In the genomic region with DNA sequence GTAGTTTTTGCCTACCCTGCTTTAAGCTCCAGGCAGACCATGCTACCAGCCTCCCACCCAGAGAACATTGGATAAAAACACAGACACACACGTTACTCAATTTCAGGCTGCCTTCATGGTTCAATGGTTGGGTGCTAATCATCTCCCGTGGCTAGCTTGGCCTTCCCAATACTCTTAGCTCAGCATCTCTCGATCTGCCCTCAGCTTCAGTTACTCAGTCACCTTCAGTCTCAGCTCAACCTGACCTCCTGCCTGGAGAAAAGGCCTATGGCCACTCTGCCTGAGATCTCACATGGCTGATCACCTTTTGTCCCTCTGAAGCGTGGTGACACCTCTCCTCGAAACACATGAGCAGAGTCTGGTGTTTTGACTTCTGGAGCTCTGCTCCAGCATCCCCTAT, we compare ENCODE assay signal across 22 mouse cellular contexts.
DNase-seq lines count a peak whose midpoint lies in the region; ATAC-seq and TF ChIP-seq lines count a peak whose summit lies in the region.
"Had no signal": no experiment of that assay in that cellular context is flagged by ENCODE, and none has a peak within 500 bp of the region (broad histone marks: within the 10 kb centered on the region; RNA-seq: fewer than 3 reads in every experiment).

No protein-coding gene starts in this region.

- H3K4me1 ChIP-seq in kidney, embryonic 16.5 days (ENCODE audit: insufficient read depth, low read length): no peaks in the 10 kb centered on the region
- no peaks in the 10 kb centered on the region for H3K4me1 ChIP-seq in kidney, postnatal 0 days (replicated peaks; ENCODE audit: insufficient read depth, low read length)
- peaks cover 6% of the 10 kb centered on the region; the same call in 1 of the 2 replicates for H3K4me1 ChIP-seq in kidney, embryonic 15.5 days
- H3K4me1 ChIP-seq: embryonic facial prominence, embryonic 13.5 days; embryonic facial prominence, embryonic 15.5 days; forebrain, embryonic 12.5 days had no signal

- no peak overlapping the region for H3K9ac ChIP-seq in kidney, embryonic 16.5 days (replicated peaks; ENCODE audit: low read length)
- H3K9ac ChIP-seq in kidney, postnatal 0 days (ENCODE audit: low read depth, low read length): no peak overlapping the region
- H3K9ac ChIP-seq in kidney, embryonic 15.5 days: no peak overlapping the region
- H3K9ac ChIP-seq: embryonic facial prominence, embryonic 13.5 days; embryonic facial prominence, embryonic 15.5 days; forebrain, embryonic 12.5 days had no signal

- 44% methylated on average over 5 of the region's 5 CpGs for WGBS in kidney, embryonic 16.5 days
- WGBS in kidney, postnatal 0 days: 39% methylated on average over 5 of the region's 5 CpGs
- WGBS in kidney, embryonic 15.5 days: 45% methylated on average over 5 of the region's 5 CpGs

- H3K36me3 ChIP-seq in kidney, embryonic 16.5 days (ENCODE audit: insufficient read depth, low read length): no peaks in the 10 kb centered on the region
- H3K36me3 ChIP-seq in kidney, postnatal 0 days (ENCODE audit: insufficient read depth, low read length): no peaks in the 10 kb centered on the region
- H3K36me3 ChIP-seq in kidney, embryonic 15.5 days: no peaks in the 10 kb centered on the region
- H3K36me3 ChIP-seq: embryonic facial prominence, embryonic 13.5 days; embryonic facial prominence, embryonic 15.5 days; forebrain, embryonic 12.5 days had no signal

- ATAC-seq in kidney, embryonic 16.5 days (ENCODE audit: low FRiP score, low TSS enrichment): no peak; the same call in 1 of the 2 replicates
- ATAC-seq in kidney, postnatal 0 days (replicated peaks; ENCODE audit: low FRiP score, low read depth): peak; percentile 63
- ATAC-seq in kidney, embryonic 15.5 days (replicated peaks; ENCODE audit: low FRiP score): no peak
- ATAC-seq: forebrain, embryonic 14.5 days had no signal

- no peak overlapping the region for H3K27ac ChIP-seq in kidney, embryonic 16.5 days (ENCODE audit: low read length)
- no peak overlapping the region for H3K27ac ChIP-seq in kidney, postnatal 0 days
- H3K27ac ChIP-seq in kidney, embryonic 15.5 days: no peak overlapping the region
- H3K27ac ChIP-seq: embryonic facial prominence, embryonic 13.5 days; embryonic facial prominence, embryonic 15.5 days; forebrain, embryonic 10.5 days; forebrain, embryonic 12.5 days had no signal

- TF ChIP-seq CTCF in kidney, postnatal 0 days (IDR thresholded peaks at IDR 0.05; ENCODE audit: low read depth): no peak

- H3K27me3 ChIP-seq in kidney, embryonic 16.5 days (ENCODE audit: insufficient read depth, low read length): no peaks in the 10 kb centered on the region
- H3K27me3 ChIP-seq in kidney, postnatal 0 days (ENCODE audit: insufficient read depth, low read length): no peaks in the 10 kb centered on the region
- H3K27me3 ChIP-seq in kidney, embryonic 15.5 days: no peaks in the 10 kb centered on the region
- H3K27me3 ChIP-seq: embryonic facial prominence, embryonic 13.5 days; embryonic facial prominence, embryonic 15.5 days; forebrain, embryonic 12.5 days had no signal

- peak; percentile 8 for DNase-seq in kidney, adult 18-20 months
- no peak for DNase-seq in kidney, postnatal 10 days
- peak; percentile 31 to 41 for DNase-seq in kidney, adult 8-10 months
- peak; percentile 4 for DNase-seq in kidney, postnatal 0 days (ENCODE audit: low spot score)
- no peak for DNase-seq in urinary bladder, adult 2 months (ENCODE audit: low spot score)
- DNase-seq: adrenal gland, adult 2 months; adrenal gland, postnatal 10 days; adrenal gland, postnatal 25 days; cerebellum, adult 11 months; cerebellum, adult 18-20 months; cerebellum, adult 8-10 months; cerebellum, adult 9-11 months; cerebellum, postnatal 36 days; embryo, embryonic 11 days had no signal

- H3K4me2 ChIP-seq in kidney, embryonic 16.5 days (replicated peaks; ENCODE audit: low read depth, low read length): no peak overlapping the region
- H3K4me2 ChIP-seq in kidney, postnatal 0 days (ENCODE audit: low read length): no peak overlapping the region
- no peak overlapping the region for H3K4me2 ChIP-seq in kidney, embryonic 15.5 days
- H3K4me2 ChIP-seq: embryonic facial prominence, embryonic 13.5 days; embryonic facial prominence, embryonic 15.5 days; forebrain, embryonic 12.5 days had no signal

- H3K9me3 ChIP-seq in kidney, embryonic 16.5 days (ENCODE audit: low read length): peaks cover 7% of the 10 kb centered on the region; the same call in 1 of the 2 replicates
- no peaks in the 10 kb centered on the region for H3K9me3 ChIP-seq in kidney, postnatal 0 days (replicated peaks; ENCODE audit: low read length)
- no peaks in the 10 kb centered on the region; the same call in 1 of the 2 replicates for H3K9me3 ChIP-seq in kidney, embryonic 15.5 days (replicated peaks)
- H3K9me3 ChIP-seq: embryonic facial prominence, embryonic 15.5 days had no signal

- H3K4me3 ChIP-seq in kidney, embryonic 16.5 days (ENCODE audit: low read length): no peak overlapping the region
- no peak overlapping the region for H3K4me3 ChIP-seq in kidney, postnatal 0 days (replicated peaks; ENCODE audit: low read depth, low read length)
- no peak overlapping the region for H3K4me3 ChIP-seq in kidney, embryonic 15.5 days (replicated peaks)
- H3K4me3 ChIP-seq: embryonic facial prominence, embryonic 13.5 days; embryonic facial prominence, embryonic 15.5 days; erythroblast, embryonic 14.5 days; forebrain, embryonic 10.5 days; forebrain, embryonic 12.5 days had no signal

Comparison
In these comparisons a context has a peak if more than half of its experiments do, and no peak if none do; other contexts are left out.
1. DNase-seq: peak in kidney, adult 18-20 months (single experiment), kidney, adult 8-10 months (2 of 2) and kidney, postnatal 0 days (single experiment); none in kidney, postnatal 10 days (single experiment) and urinary bladder, adult 2 months (single experiment).